In the genomic region with DNA sequence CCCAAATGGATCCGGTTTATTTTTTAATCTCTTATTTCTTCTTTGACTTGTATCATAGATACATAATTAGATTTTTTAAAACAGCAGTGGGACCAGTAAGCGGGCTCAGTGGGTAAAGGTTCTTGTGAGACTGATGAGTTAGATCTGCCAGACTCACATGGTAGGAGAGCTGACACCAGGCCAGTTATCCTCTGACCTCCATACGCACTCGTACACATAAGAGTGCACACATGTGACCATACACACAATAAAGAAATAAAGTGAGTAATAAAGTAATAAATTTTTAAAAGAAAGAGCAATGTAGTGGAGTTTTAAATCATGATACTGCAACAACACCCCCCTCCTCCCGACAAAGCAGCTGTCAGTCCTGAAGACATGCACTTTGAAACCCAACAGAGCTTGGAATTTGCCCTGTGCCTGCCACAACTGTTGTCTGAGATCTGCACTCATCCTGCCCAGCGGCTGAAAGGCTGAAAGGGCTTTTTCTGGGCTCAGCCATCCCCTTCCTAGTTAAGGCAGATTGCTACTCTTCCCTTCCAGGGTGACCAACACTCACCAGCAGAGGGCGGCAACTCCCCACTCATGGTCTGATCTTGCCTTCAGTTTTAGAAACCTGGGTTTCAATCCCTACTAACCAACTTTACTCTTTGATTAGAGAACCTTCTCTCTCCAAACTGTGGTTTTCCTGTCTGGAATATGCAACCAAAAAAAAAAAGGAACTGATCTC, we compare ENCODE assay signal across 8 mouse cellular contexts. TPM values are rescaled to one million over a fixed set of nuclear protein-coding genes. Genes with fewer than 3 reads are reported as not detected.
A peak's percentile ranks its signal among the peaks of the same experiment; 100 is the strongest.
DNase-seq lines count a peak whose midpoint lies in the region; ATAC-seq and TF ChIP-seq lines count a peak whose summit lies in the region.

No protein-coding gene starts in this region.

- no peak for TF ChIP-seq EP300 in stomach, postnatal 0 days (optimal IDR thresholded peaks at IDR 0.05)

- H3K4me1 ChIP-seq in bone marrow, adult 2 months (ENCODE audit: control insufficient read depth, insufficient read depth, low read length), result peaks cover 3% of the 10 kb centered on the region; the same call in 1 of the 2 replicates
- H3K4me1 ChIP-seq in forebrain, embryonic 10.5 days, result peaks cover 36% of the 10 kb centered on the region
- H3K4me1 ChIP-seq in liver, embryonic 16.5 days (ENCODE audit: control insufficient read depth, low read depth, low read length), result peaks cover 34% of the 10 kb centered on the region
- H3K4me1 ChIP-seq in neural tube, embryonic 13.5 days (replicated peaks), result peaks cover 6% of the 10 kb centered on the region
- H3K4me1 ChIP-seq in stomach, postnatal 0 days (replicated peaks; ENCODE audit: control insufficient read depth, insufficient read depth), result no peaks in the 10 kb centered on the region

- H3K36me3 ChIP-seq in C2C12 (ENCODE audit: control insufficient read depth, insufficient read depth), result no peaks in the 10 kb centered on the region
- H3K36me3 ChIP-seq in forebrain, embryonic 10.5 days (replicated peaks), result no peaks in the 10 kb centered on the region
- H3K36me3 ChIP-seq in liver, embryonic 16.5 days (ENCODE audit: control insufficient read depth, insufficient read depth), result no peaks in the 10 kb centered on the region
- no peaks in the 10 kb centered on the region for H3K36me3 ChIP-seq in neural tube, embryonic 13.5 days
- H3K36me3 ChIP-seq in stomach, postnatal 0 days (ENCODE audit: control insufficient read depth, insufficient read depth, low read length), result no peaks in the 10 kb centered on the region

- no peaks in the 10 kb centered on the region for H3K9me3 ChIP-seq in forebrain, embryonic 10.5 days
- H3K9me3 ChIP-seq in liver, embryonic 16.5 days (replicated peaks; ENCODE audit: control insufficient read depth, low read length), result no peaks in the 10 kb centered on the region
- H3K9me3 ChIP-seq in neural tube, embryonic 13.5 days, result no peaks in the 10 kb centered on the region
- H3K9me3 ChIP-seq in stomach, postnatal 0 days (ENCODE audit: control insufficient read depth, low read length), result no peaks in the 10 kb centered on the region

- WGBS in bone marrow, adult 2 months, result 50% methylated on average over 7 of the region's 7 CpGs
- 47% methylated on average over 7 of the region's 7 CpGs for whole genome bisulfite sequencing in forebrain, embryonic 10.5 days
- 40% methylated on average over 7 of the region's 7 CpGs for WGBS in liver, embryonic 16.5 days (ENCODE audit: insufficient replicate concordance)
- 29% methylated on average over 7 of the region's 7 CpGs for WGBS in neural tube, embryonic 13.5 days
- WGBS in stomach, postnatal 0 days, result 47% methylated on average over 7 of the region's 7 CpGs

- peak; percentile 75 for TF ChIP-seq CTCF in C2C12 (IDR thresholded peaks at IDR 0.05; ENCODE audit: control insufficient read depth, insufficient read depth, insufficient read length)
- TF ChIP-seq CTCF in bone marrow, adult 2 months (IDR thresholded peaks at IDR 0.05; ENCODE audit: control insufficient read depth, insufficient read depth, low read length), result peak; percentile 94
- peak; percentile 96 for TF ChIP-seq CTCF in stomach, postnatal 0 days (IDR thresholded peaks at IDR 0.05; ENCODE audit: low read depth)

- H3K4me3 ChIP-seq in C2C12 (ENCODE audit: insufficient read depth, poor library complexity, severe bottlenecking), result no peak overlapping the region
- H3K4me3 ChIP-seq in bone marrow, adult 2 months (replicated peaks; ENCODE audit: control insufficient read depth, low read depth, low read length), result no peak overlapping the region
- no peak overlapping the region for H3K4me3 ChIP-seq in forebrain, embryonic 10.5 days
- H3K4me3 ChIP-seq in liver, embryonic 16.5 days (ENCODE audit: low read depth, low read length), result no peak overlapping the region
- no peak overlapping the region for H3K4me3 ChIP-seq in neural tube, embryonic 13.5 days
- H3K4me3 ChIP-seq in stomach, postnatal 0 days (ENCODE audit: low read depth, low read length), result no peak overlapping the region

- no peak for TF ChIP-seq POLR2A in bone marrow, adult 2 months (IDR thresholded peaks at IDR 0.05; ENCODE audit: borderline replicate concordance, control insufficient read depth, low read depth, low read length)

- no peaks in the 10 kb centered on the region for H3K79me3 ChIP-seq in C2C12 (ENCODE audit: low read depth)

- no peak overlapping the region for H3ac ChIP-seq in C2C12 (ENCODE audit: control insufficient read depth, insufficient read length, low read depth)

- peak; percentile 72 for ATAC-seq in liver, embryonic 16.5 days (ENCODE audit: low read depth)
- peak; percentile 47; the same call in 1 of the 2 replicates for ATAC-seq in neural tube, embryonic 13.5 days (ENCODE audit: low read depth)
- peak; percentile 68 for ATAC-seq in stomach, postnatal 0 days (ENCODE audit: low FRiP score, low TSS enrichment)

- no peaks in the 10 kb centered on the region for H3K27me3 ChIP-seq in C2C12 (ENCODE audit: control insufficient read depth, insufficient read depth, insufficient read length)
- H3K27me3 ChIP-seq in forebrain, embryonic 10.5 days (ENCODE audit: poor library complexity, severe bottlenecking), result no peaks in the 10 kb centered on the region
- H3K27me3 ChIP-seq in liver, embryonic 16.5 days (ENCODE audit: control insufficient read depth, insufficient read depth, low read depth, low read length), result peaks cover 9% of the 10 kb centered on the region
- H3K27me3 ChIP-seq in neural tube, embryonic 13.5 days, result no peaks in the 10 kb centered on the region
- no peaks in the 10 kb centered on the region for H3K27me3 ChIP-seq in stomach, postnatal 0 days (ENCODE audit: control insufficient read depth, insufficient read depth, low read length)

- H3K9ac ChIP-seq in liver, embryonic 16.5 days (ENCODE audit: low read depth, low read length), result peak overlapping the region; percentile 46; the same call in 1 of the 2 replicates
- H3K9ac ChIP-seq in neural tube, embryonic 13.5 days, result no peak overlapping the region
- H3K9ac ChIP-seq in stomach, postnatal 0 days (ENCODE audit: low read length), result no peak overlapping the region

- no peaks in the 10 kb centered on the region for H3K79me2 ChIP-seq in C2C12 (ENCODE audit: control insufficient read depth, insufficient read depth)

- intact Hi-C loops in heart, postnatal 14 days (cut with DNase I), result loop anchor here (1.0 kb wide), 3 partner anchors 136 to 200 kb away; no protein-coding TSS in a partner anchor

- no peak overlapping the region for H3K27ac ChIP-seq in bone marrow, adult 2 months (ENCODE audit: control insufficient read depth, insufficient read depth, low read depth, low read length, poor library complexity)
- 0 out of 2 replicates have a peak overlapping the region, but pooled peaks have one; percentile 4 for H3K27ac ChIP-seq in forebrain, embryonic 10.5 days
- H3K27ac ChIP-seq in liver, embryonic 16.5 days (ENCODE audit: low read length), result 0 out of 2 replicates have a peak overlapping the region, but pooled peaks have one; percentile 34
- no peak overlapping the region for H3K27ac ChIP-seq in neural tube, embryonic 13.5 days (replicated peaks)
- no peak overlapping the region for H3K27ac ChIP-seq in stomach, postnatal 0 days (replicated peaks)

- no peak overlapping the region for H3K4me2 ChIP-seq in liver, embryonic 16.5 days (ENCODE audit: low read depth, low read length)
- no peak overlapping the region for H3K4me2 ChIP-seq in neural tube, embryonic 13.5 days
- no peak overlapping the region for H3K4me2 ChIP-seq in stomach, postnatal 0 days (replicated peaks; ENCODE audit: low read depth)

- DNase-seq in forebrain, embryonic 10.5 days (ENCODE audit: extremely low spot score, low spot score), result peak; percentile 89
- DNase-seq in heart, postnatal 14 days, result peak; percentile 87 to 95
- peak; percentile 94 to 97 for DNase-seq in kidney, postnatal 4 days
- peak; percentile 88 for DNase-seq in stomach, postnatal 0 days (ENCODE audit: low spot score)

TF ChIP-seq in C2C12, 6 proteins besides CTCF, POLR2A, EP300 and RAD21:
- TF ChIP-seq MAX (IDR thresholded peaks at IDR 0.05), result no peak
- no peak for TF ChIP-seq FOSL1 (IDR thresholded peaks at IDR 0.05; ENCODE audit: insufficient read depth, low read length, poor library complexity, severe bottlenecking)
- TF ChIP-seq CEBPB (IDR thresholded peaks at IDR 0.05; ENCODE audit: low read depth), result no peak
- TF ChIP-seq USF1 (IDR thresholded peaks at IDR 0.05; ENCODE audit: low read depth), result no peak

RNA-seq across cellular contexts. Expression of a gene that starts 43.4 kb away (rescaled TPM):
- not detected for polyA plus RNA-seq in C2C12 (2012; fragmentation: generic; extraction: Trizol)
- polyA plus RNA-seq in bone marrow, adult 2 months (2011; ENCODE audit: insufficient read depth, insufficient read length, low replicate concordance, missing spikeins), result not detected in 2 replicates
- not detected in 2 replicates for polyA plus RNA-seq in forebrain, embryonic 10.5 days (2016; fragmentation: Nextera tagmentation; extraction: Ambion mirVana)
- total RNA-seq in heart, postnatal 14 days (2021), result under 1 TPM; 0.24 to 0.57 TPM
- polyA plus RNA-seq in liver, embryonic 16.5 days (2015; fragmentation: Nextera tagmentation; extraction: Ambion mirVana), result not detected in 2 replicates
- not detected in 2 replicates for polyA plus RNA-seq in neural tube, embryonic 13.5 days (2015; fragmentation: Nextera tagmentation; extraction: Ambion mirVana)
- polyA plus RNA-seq in stomach, postnatal 0 days (2015; fragmentation: Nextera tagmentation; extraction: Ambion mirVana), result 0.08 and 0.27 TPM in 2 replicates

Comparison
In these comparisons a context has a peak if more than half of its experiments do, and no peak if none do; other contexts are left out.
1. H3K27ac ChIP-seq: peak in forebrain, embryonic 10.5 days (single experiment) and liver, embryonic 16.5 days (single experiment); none in bone marrow, adult 2 months (single experiment), neural tube, embryonic 13.5 days (single experiment) and stomach, postnatal 0 days (single experiment).
2. Peak in every context shown above with its lines, with median percentiles within 50 percentile points of each other: CTCF ChIP-seq, DNase-seq and ATAC-seq.